Mouse (Mus musculus) limb, embryonic 14.5 days (tissue): ENCODE measurements at regions not wholly inside any gene's neighbourhood (a gene's known extent, or its start where the extent isn't known, plus 50 kb on each side); places are given as distances from the start of the nearest gene placed in this dataset.

Source experiments
- ATAC-seq: fragments of 200-750 bp; cut with Nextera tagmentation; 2 replicates; pipeline ENCODE4 v1.8.0; 2017; ENCODE audit warnings: low read depth, moderate number of reproducible peaks, moderate TSS enrichment; ENCODE audit not compliant: low FRiP score
- DNase-seq: peaks from one replicate; pipeline ENCODE4 v3.0.0-alpha.2; 2015; ENCODE audit warnings: low spot score
- H3K27ac ChIP-seq: fragments of 300-500 bp; sonication (generic); replicated peaks from 2 replicates; pipeline ENCODE4 v1.5.1; 2014; ENCODE audit warnings: low read depth, mild to moderate bottlenecking, low read length, moderate library complexity, mixed read lengths
- H3K27me3 ChIP-seq: fragments of 300-500 bp; sonication (generic); 2 replicates; pipeline ENCODE4 v1.6.1; 2014; ENCODE audit warnings: low read length, mixed read lengths; ENCODE audit not compliant: control insufficient read depth, insufficient read depth
- H3K36me3 ChIP-seq: fragments of 300-500 bp; sonication (generic); 2 replicates; pipeline ENCODE4 v1.6.1; 2014; ENCODE audit warnings: mild to moderate bottlenecking, low read length, moderate library complexity, mixed read lengths; ENCODE audit not compliant: control insufficient read depth, insufficient read depth
- H3K4me1 ChIP-seq: fragments of 300-500 bp; sonication (generic); 2 replicates; pipeline ENCODE4 v1.6.1; 2014; ENCODE audit warnings: antibody characterized with exemption, low read length, mixed read lengths; ENCODE audit not compliant: control insufficient read depth, insufficient read depth
- H3K4me2 ChIP-seq: fragments of 300-500 bp; sonication (generic); replicated peaks from 2 replicates; pipeline ENCODE4 v1.6.1; 2014; ENCODE audit warnings: low read depth, mild to moderate bottlenecking, low read length, moderate library complexity; ENCODE audit not compliant: severe bottlenecking
- H3K4me3 ChIP-seq: fragments of 300-500 bp; sonication (generic); replicated peaks from 2 replicates; pipeline ENCODE4 v1.5.1; 2014; ENCODE audit warnings: low read length
- H3K9ac ChIP-seq: fragments of 300-500 bp; sonication (generic); 2 replicates; pipeline ENCODE4 v1.6.1; 2014; ENCODE audit warnings: mild to moderate bottlenecking, low read depth, low read length, moderate library complexity; ENCODE audit not compliant: severe bottlenecking
- H3K9me3 ChIP-seq: fragments of 300-500 bp; sonication (generic); 2 replicates; pipeline ENCODE4 v1.6.1; 2016; ENCODE audit warnings: low read length; ENCODE audit not compliant: control insufficient read depth
- POLR2A ChIP-seq: fragments of 200-500 bp; IDR thresholded peaks from 2 replicates; pipeline ENCODE4 v1.8.0; 2012; ENCODE audit warnings: inconsistent platforms, mild to moderate bottlenecking, moderate library complexity, borderline replicate concordance; ENCODE audit not compliant: insufficient read depth, insufficient read length; ENCODE audit errors: extremely low read depth
- WGBS: fragments of 180-500 bp; shearing (Covaris S2); extraction: QIAGEN DNeasy Blood & Tissue Kit; methylation state at CpG from one replicate; pipeline ENCODE4 v1.1.7; 2014; 5-methylcytosine and 5-hydroxymethylcytosine counted together

DNA sequence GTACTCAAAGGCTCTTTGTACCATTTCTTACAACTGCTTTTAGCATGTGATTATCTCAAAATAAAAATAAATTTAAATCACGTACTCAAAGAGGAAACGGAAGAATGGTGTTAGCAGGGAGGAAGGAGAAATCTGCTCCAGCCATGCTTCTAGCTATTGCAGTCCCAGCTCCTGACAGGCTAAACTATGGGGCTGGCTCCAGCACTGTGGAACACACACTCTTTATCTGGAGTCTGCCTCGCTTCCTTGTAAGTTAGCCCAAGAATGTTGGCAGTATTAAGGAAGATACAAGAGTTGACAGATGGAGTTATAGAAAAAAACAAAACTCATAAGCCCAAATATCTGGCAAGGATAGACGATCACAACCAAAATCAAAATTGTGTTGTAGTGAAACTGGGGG lies 161.5 kb upstream of the AI593442 start:
- DNase-seq (no peak), ATAC-seq (no peak)
- Histone ChIP-seq H3K27me3 (no peaks in the 10 kb centered on the region), H3K4me2 (no peak overlapping the region), H3K9me3 (no peaks in the 10 kb centered on the region), H3K27ac (no peak overlapping the region), H3K36me3 (no peaks in the 10 kb centered on the region), H3K9ac (no peak overlapping the region), H3K4me1 (no peaks in the 10 kb centered on the region), H3K4me3 (no peak overlapping the region)
- no peak for TF ChIP-seq POLR2A
- WGBS = 79% methylated on average over 4 of the region's 4 CpGs

GRCm38 (mm10) chr9:52839996-52840395 lies 160.4 kb upstream of the AI593442 start:
- H3K4me2 ChIP-seq = no peak overlapping the region
- no peak overlapping the region for H3K9ac ChIP-seq

DNA sequence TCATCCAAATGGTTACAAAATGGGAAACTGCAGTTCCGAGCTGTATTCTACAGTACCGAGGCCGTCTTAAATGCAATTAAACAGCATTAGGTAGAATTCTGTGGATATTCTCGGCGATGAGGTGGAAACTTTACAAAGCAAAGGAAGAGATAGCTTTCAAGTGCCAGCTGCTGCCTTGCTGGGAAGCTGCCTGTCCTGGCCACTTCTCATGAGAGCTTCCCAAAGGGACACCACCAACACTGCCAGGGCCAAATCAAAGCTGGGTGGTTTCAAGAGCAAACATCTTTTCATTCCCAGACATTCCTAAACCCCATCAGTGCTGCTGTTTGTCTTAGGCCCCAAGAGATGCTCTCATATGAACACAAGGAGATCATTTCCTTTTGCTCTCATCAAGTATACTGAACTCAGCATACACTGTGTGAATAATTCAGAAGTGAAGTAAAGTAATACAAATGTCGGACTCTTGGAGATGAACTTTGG lies 156.6 kb upstream of the AI593442 start:
- Histone ChIP-seq H3K4me1 (no peaks in the 10 kb centered on the region), H3K4me3 (no peak overlapping the region), H3K4me2 (no peak overlapping the region), H3K36me3 (no peaks in the 10 kb centered on the region), H3K9me3 (no peaks in the 10 kb centered on the region), H3K27me3 (no peaks in the 10 kb centered on the region), H3K27ac (no peak overlapping the region), H3K9ac (no peak overlapping the region)
- DNase-seq (no peak), ATAC-seq (no peak)
- no peak for TF ChIP-seq POLR2A
- WGBS = 84% methylated on average over 6 of the region's 6 CpGs

More at GRCm38 (mm10) chr9:52839996-52840395, 160.4 kb upstream of the AI593442 start:
- H3K27ac ChIP-seq = no peak overlapping the region
- no peaks in the 10 kb centered on the region for H3K4me1 ChIP-seq
- H3K4me3 ChIP-seq = no peak overlapping the region
- ATAC-seq (no peak), DNase-seq (no peak)
- H3K27me3 ChIP-seq = no peaks in the 10 kb centered on the region
- H3K36me3 ChIP-seq = no peaks in the 10 kb centered on the region
- H3K9me3 ChIP-seq = no peaks in the 10 kb centered on the region
- TF ChIP-seq POLR2A = no peak

DNA sequence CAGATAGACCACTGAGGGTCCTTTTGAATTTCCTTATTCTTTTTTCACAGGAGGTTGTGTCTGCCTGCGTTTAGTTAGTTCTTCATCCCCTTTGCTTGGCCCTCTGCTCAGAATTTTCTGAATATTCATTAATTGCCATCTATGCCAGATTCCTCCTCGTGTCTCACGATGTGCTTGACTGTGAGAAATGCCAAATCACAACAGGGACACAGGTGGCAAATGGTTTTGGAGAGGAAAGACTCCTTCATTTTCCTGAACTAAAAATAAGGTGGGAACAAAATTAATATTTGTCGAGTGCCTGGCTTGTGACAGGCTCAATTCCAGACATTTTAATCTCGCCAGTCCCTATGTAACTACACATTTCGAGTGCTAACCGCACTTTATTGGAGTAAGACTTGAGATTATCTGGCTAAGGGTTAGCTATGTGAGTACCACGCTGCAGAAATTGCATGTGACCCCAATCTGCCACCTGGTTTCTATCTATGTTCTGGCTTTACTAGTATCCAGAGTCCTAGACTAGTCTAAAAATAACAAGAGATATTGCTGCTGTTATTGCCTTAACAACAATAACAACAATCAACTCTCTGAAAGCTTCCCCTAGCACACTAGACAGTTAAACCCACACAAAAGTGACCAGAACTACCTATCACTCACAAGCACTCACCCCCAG lies 156.0 kb upstream of the AI593442 start:
- no peak for TF ChIP-seq POLR2A
- no peaks in the 10 kb centered on the region for H3K9me3 ChIP-seq
- no peaks in the 10 kb centered on the region for H3K4me1 ChIP-seq
- no peak overlapping the region for H3K9ac ChIP-seq
- H3K27me3 ChIP-seq = no peaks in the 10 kb centered on the region
- ATAC-seq (no peak), DNase-seq (no peak)
- H3K4me3 ChIP-seq = no peak overlapping the region
- 82% methylated on average over 8 of the region's 8 CpGs for WGBS
- H3K27ac ChIP-seq = no peak overlapping the region
- H3K36me3 ChIP-seq = no peaks in the 10 kb centered on the region
- no peak overlapping the region for H3K4me2 ChIP-seq

DNA sequence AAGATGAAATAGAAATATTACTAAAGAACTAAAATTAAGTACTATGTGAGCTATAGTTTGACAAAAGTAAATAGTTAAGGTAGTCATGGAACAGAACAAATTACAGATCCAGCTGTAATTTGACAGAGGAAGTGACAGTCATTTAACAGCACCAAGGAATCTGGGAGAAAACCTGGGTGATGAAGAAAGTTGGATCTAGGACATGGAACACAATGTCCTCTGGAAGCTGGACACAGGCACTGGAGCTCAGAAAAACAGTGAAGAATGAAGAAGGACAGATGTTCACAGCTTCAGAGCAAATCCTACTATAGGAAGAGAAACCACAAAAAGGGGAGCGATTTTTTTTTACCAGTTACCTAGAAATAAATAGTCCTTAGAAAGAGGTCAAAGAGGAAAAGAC lies 147.2 kb upstream of the AI593442 start:
- no peak for TF ChIP-seq POLR2A
- H3K9me3 ChIP-seq = no peaks in the 10 kb centered on the region
- DNase-seq (no peak), ATAC-seq (no peak)
- no peak overlapping the region for H3K27ac ChIP-seq
- H3K4me3 ChIP-seq = no peak overlapping the region
- H3K27me3 ChIP-seq = no peaks in the 10 kb centered on the region
- no peaks in the 10 kb centered on the region for H3K36me3 ChIP-seq
- H3K4me2 ChIP-seq = no peak overlapping the region
- H3K4me1 ChIP-seq = no peaks in the 10 kb centered on the region
- H3K9ac ChIP-seq = no peak overlapping the region
- 85% methylated on average over 1 of the region's 1 CpGs for WGBS
